Mouse (Mus musculus): ENCODE data around the gene Ptgr2. TPM values are rescaled to one million over a fixed set of nuclear protein-coding genes. Genes with fewer than 3 reads are reported as not detected.

The Ptgr2 gene
- total and polyA plus RNA-seq, 3 experiments: 10.1 to 184 (median 59.6) TPM

- DNase-seq (ENCODE audit: low spot score) (no peak), ATAC-seq (ENCODE audit: extremely low read depth, insufficient number of reproducible peaks, low FRiP score, poor library complexity, severe bottlenecking) (no peak)
- H3K4me1 ChIP-seq (ENCODE audit: insufficient read depth, low read depth, low read length): peaks cover 15% of the 10 kb centered on the region
Measured at GRCm38 (mm10) chr12:84276288-84276687, 8.7 kb upstream of the Ptgr2 start.

GRCm38 (mm10) chr12:84276799-84277198, 8.2 kb upstream of the Ptgr2 start:
- TF ChIP-seq GATA2 (IDR thresholded peaks at IDR 0.05; ENCODE audit: borderline replicate concordance, low read depth, low read length) (no peak), TAL1 (conservative IDR thresholded peaks at IDR 0.05; ENCODE audit: low read depth, low read length) (no peak), GATA1 (IDR thresholded peaks at IDR 0.05; ENCODE audit: borderline replicate concordance, low read length) (no peak), CTCF (IDR thresholded peaks at IDR 0.05; ENCODE audit: low read depth, low read length) (no peak), POLR2AphosphoS5 (IDR thresholded peaks at IDR 0.05; ENCODE audit: insufficient replicate concordance, low read depth, low read length) (no peak)
- Histone ChIP-seq H3K4me3 (ENCODE audit: low read depth, low read length) (no peak overlapping the region), H3K27me3 (ENCODE audit: insufficient read depth, low read length) (peaks cover 9% of the 10 kb centered on the region), H3K9me3 (replicated peaks) (no peaks in the 10 kb centered on the region), H3K36me3 (replicated peaks) (no peaks in the 10 kb centered on the region), H3K4me1 (ENCODE audit: insufficient read depth, low read depth, low read length) (peaks cover 15% of the 10 kb centered on the region)
- DNase-seq (ENCODE audit: low spot score): no peak
- no peak for ATAC-seq (ENCODE audit: extremely low read depth, insufficient number of reproducible peaks, low FRiP score, poor library complexity, severe bottlenecking)

More at GRCm38 (mm10) chr12:84276288-84276687, 8.7 kb upstream of the Ptgr2 start:
- H3K36me3 ChIP-seq (replicated peaks): no peaks in the 10 kb centered on the region
- peaks cover 11% of the 10 kb centered on the region for H3K27me3 ChIP-seq (ENCODE audit: insufficient read depth, low read length)
- no peaks in the 10 kb centered on the region for H3K9me3 ChIP-seq (replicated peaks)
- H3K4me3 ChIP-seq (ENCODE audit: low read depth, low read length): no peak overlapping the region
- TF ChIP-seq TAL1 (conservative IDR thresholded peaks at IDR 0.05; ENCODE audit: low read depth, low read length): no peak
- no peak for TF ChIP-seq CTCF (IDR thresholded peaks at IDR 0.05; ENCODE audit: low read depth, low read length)
- no peak for TF ChIP-seq GATA1 (IDR thresholded peaks at IDR 0.05; ENCODE audit: borderline replicate concordance, low read length)
- TF ChIP-seq GATA2 (IDR thresholded peaks at IDR 0.05; ENCODE audit: borderline replicate concordance, low read depth, low read length): no peak

DNA sequence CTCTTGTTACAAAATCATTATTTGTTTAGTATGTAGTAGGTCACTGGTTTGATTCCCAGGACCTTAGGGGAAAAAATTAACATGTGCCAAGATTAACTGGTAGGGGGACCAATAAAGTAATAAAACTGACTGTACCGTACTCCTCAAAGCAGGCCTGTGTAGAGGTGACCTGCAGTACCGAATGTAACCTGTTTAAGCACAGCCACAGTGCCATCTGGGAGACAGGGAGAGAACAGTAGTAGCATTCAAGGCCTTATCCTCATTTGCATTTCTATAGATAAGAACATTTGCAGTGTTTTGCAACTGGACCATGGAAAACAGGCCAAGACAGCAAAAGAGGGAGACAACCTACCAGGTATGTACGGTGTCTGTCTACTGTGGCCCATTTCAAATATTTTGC, 7.2 kb upstream of the Ptgr2 start:
- peaks cover 8% of the 10 kb centered on the region for H3K27me3 ChIP-seq (ENCODE audit: insufficient read depth, low read length)
- DNase-seq (ENCODE audit: low spot score) (no peak), ATAC-seq (ENCODE audit: extremely low read depth, insufficient number of reproducible peaks, low FRiP score, poor library complexity, severe bottlenecking) (no peak)
- H3K4me1 ChIP-seq (ENCODE audit: insufficient read depth, low read depth, low read length): peaks cover 15% of the 10 kb centered on the region
- H3K4me3 ChIP-seq (ENCODE audit: low read depth, low read length): no peak overlapping the region
- no peaks in the 10 kb centered on the region for H3K36me3 ChIP-seq (replicated peaks)
- H3K9me3 ChIP-seq (replicated peaks): no peaks in the 10 kb centered on the region; the same call in 1 of the 2 replicates
- TF ChIP-seq CTCF (IDR thresholded peaks at IDR 0.05; ENCODE audit: low read depth, low read length) (no peak), GATA2 (IDR thresholded peaks at IDR 0.05; ENCODE audit: borderline replicate concordance, low read depth, low read length) (no peak), POLR2AphosphoS5 (IDR thresholded peaks at IDR 0.05; ENCODE audit: insufficient replicate concordance, low read depth, low read length) (no peak), GATA1 (IDR thresholded peaks at IDR 0.05; ENCODE audit: borderline replicate concordance, low read length) (no peak), TAL1 (conservative IDR thresholded peaks at IDR 0.05; ENCODE audit: low read depth, low read length) (no peak)

- DNase-seq (ENCODE audit: low spot score) (no peak), ATAC-seq (ENCODE audit: extremely low read depth, insufficient number of reproducible peaks, low FRiP score, poor library complexity, severe bottlenecking) (no peak)
- peaks cover 8% of the 10 kb centered on the region for H3K27me3 ChIP-seq (ENCODE audit: insufficient read depth, low read length)
- peaks cover 1% of the 10 kb centered on the region; the same call in 1 of the 2 replicates for H3K9me3 ChIP-seq (replicated peaks)
- no peak for TF ChIP-seq GATA1 (IDR thresholded peaks at IDR 0.05; ENCODE audit: borderline replicate concordance, low read length)
- TF ChIP-seq CTCF (IDR thresholded peaks at IDR 0.05; ENCODE audit: low read depth, low read length): no peak
- no peak for TF ChIP-seq TAL1 (conservative IDR thresholded peaks at IDR 0.05; ENCODE audit: low read depth, low read length)
- TF ChIP-seq GATA2 (IDR thresholded peaks at IDR 0.05; ENCODE audit: borderline replicate concordance, low read depth, low read length): no peak
- no peak for TF ChIP-seq POLR2AphosphoS5 (IDR thresholded peaks at IDR 0.05; ENCODE audit: insufficient replicate concordance, low read depth, low read length)
- H3K4me3 ChIP-seq (ENCODE audit: low read depth, low read length): no peak overlapping the region
- peaks cover 21% of the 10 kb centered on the region for H3K4me1 ChIP-seq (ENCODE audit: insufficient read depth, low read depth, low read length)
- H3K36me3 ChIP-seq (replicated peaks): peaks cover 5% of the 10 kb centered on the region
Measured at GRCm38 (mm10) chr12:84278901-84279300, 6.1 kb upstream of the Ptgr2 start.

DNA sequence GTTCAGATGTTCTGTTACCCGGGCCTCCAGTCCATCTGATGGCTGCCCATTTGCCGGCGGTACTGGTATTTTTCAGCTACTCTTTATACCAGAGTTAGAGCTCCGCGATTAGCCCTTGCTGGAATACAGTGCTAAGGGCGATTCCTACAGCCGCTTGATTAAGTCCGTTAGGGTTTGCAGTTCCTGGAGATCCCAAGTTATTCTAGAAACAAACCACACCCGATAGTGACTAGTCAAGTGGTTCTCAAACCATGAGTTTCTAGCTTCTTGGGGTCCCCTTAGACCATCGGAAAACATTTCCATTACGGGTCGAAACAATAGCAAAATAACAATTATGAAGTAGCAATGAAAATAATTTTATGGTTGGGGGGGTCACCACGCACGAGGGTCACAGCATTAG, 641 bp upstream of the Ptgr2 start:
- H3K27me3 ChIP-seq (ENCODE audit: insufficient read depth, low read length): peaks cover 2% of the 10 kb centered on the region; the same call in 1 of the 2 replicates
- TF ChIP-seq POLR2AphosphoS5 (IDR thresholded peaks at IDR 0.05; ENCODE audit: insufficient replicate concordance, low read depth, low read length): no peak
- TF ChIP-seq GATA2 (IDR thresholded peaks at IDR 0.05; ENCODE audit: borderline replicate concordance, low read depth, low read length): no peak
- TF ChIP-seq GATA1 (IDR thresholded peaks at IDR 0.05; ENCODE audit: borderline replicate concordance, low read length): no peak
- no peak for TF ChIP-seq TAL1 (conservative IDR thresholded peaks at IDR 0.05; ENCODE audit: low read depth, low read length)
- no peak for TF ChIP-seq CTCF (IDR thresholded peaks at IDR 0.05; ENCODE audit: low read depth, low read length)
- peaks cover 1% of the 10 kb centered on the region; the same call in 1 of the 2 replicates for H3K9me3 ChIP-seq (replicated peaks)
- ATAC-seq (ENCODE audit: extremely low read depth, insufficient number of reproducible peaks, low FRiP score, poor library complexity, severe bottlenecking) (no peak), DNase-seq (ENCODE audit: low spot score) (no peak)
- H3K4me3 ChIP-seq (ENCODE audit: low read depth, low read length): peak overlapping the region; percentile 73
- peaks cover 45% of the 10 kb centered on the region for H3K4me1 ChIP-seq (ENCODE audit: insufficient read depth, low read depth, low read length)
- H3K36me3 ChIP-seq (replicated peaks): peaks cover 29% of the 10 kb centered on the region

- DNase-seq (ENCODE audit: low spot score): no peak
- peaks cover 2% of the 10 kb centered on the region; the same call in 1 of the 2 replicates for H3K27me3 ChIP-seq (ENCODE audit: insufficient read depth, low read length)
- TF ChIP-seq POLR2AphosphoS5 (IDR thresholded peaks at IDR 0.05; ENCODE audit: insufficient replicate concordance, low read depth, low read length) (no peak), TAL1 (conservative IDR thresholded peaks at IDR 0.05; ENCODE audit: low read depth, low read length) (no peak), CTCF (IDR thresholded peaks at IDR 0.05; ENCODE audit: low read depth, low read length) (no peak), GATA1 (IDR thresholded peaks at IDR 0.05; ENCODE audit: borderline replicate concordance, low read length) (no peak), GATA2 (IDR thresholded peaks at IDR 0.05; ENCODE audit: borderline replicate concordance, low read depth, low read length) (no peak)
- no peak for ATAC-seq (ENCODE audit: extremely low read depth, insufficient number of reproducible peaks, low FRiP score, poor library complexity, severe bottlenecking)
- H3K4me3 ChIP-seq (ENCODE audit: low read depth, low read length): peak overlapping the region; percentile 73
- H3K9me3 ChIP-seq (replicated peaks): peaks cover 1% of the 10 kb centered on the region; the same call in 1 of the 2 replicates
- H3K4me1 ChIP-seq (ENCODE audit: insufficient read depth, low read depth, low read length): peaks cover 45% of the 10 kb centered on the region
- peaks cover 39% of the 10 kb centered on the region for H3K36me3 ChIP-seq (replicated peaks)
Measured at GRCm38 (mm10) chr12:84285593-84285968, 549 bp downstream of the Ptgr2 start.

Data from G1E (cell line).